Mouse (Mus musculus): ENCODE data around the gene Il1rl2. TPM values are rescaled to one million over a fixed set of nuclear protein-coding genes. Genes with fewer than 3 reads are reported as not detected.

Il1rl2 gene
- total and polyA plus RNA-seq, 3 experiments = 0.04 to 0.08 TPM; not detected in 1

GRCm38 (mm10) chr1:40317657-40318056, 6.8 kb upstream of the Il1rl2 start:
- Histone ChIP-seq H3K79me2 (ENCODE audit: control insufficient read depth, insufficient read depth, low read length, poor library complexity) (no peaks in the 10 kb centered on the region), H3K4me1 (ENCODE audit: control insufficient read depth in 1 of 2, insufficient read depth in 2 of 2, low read length in 2 of 2) (peaks cover 0 to 3% of the 10 kb centered on the region in 2 experiments; a peak in 1 of 4 replicates), H3K9ac (ENCODE audit: control insufficient read depth, low read depth, low read length, poor library complexity, severe bottlenecking) (no peak overlapping the region), H3K27ac (ENCODE audit: control insufficient read depth, low read depth, low read length) (no peak overlapping the region), H3K4me3 (ENCODE audit: control insufficient read depth in 1 of 2, insufficient read depth in 1 of 2, low read depth in 2 of 2, low read length in 2 of 2) (no peak overlapping the region), H3K36me3 (ENCODE audit: control insufficient read depth in 1 of 2, insufficient read depth in 2 of 2, low read length in 2 of 2) (no peaks in the 10 kb centered on the region; a peak in 1 of 4 replicates), H3K9me3 (replicated peaks; ENCODE audit: insufficient read depth, low read length) (no peaks in the 10 kb centered on the region), H3K27me3 (ENCODE audit: control insufficient read depth in 1 of 2, insufficient read depth in 2 of 2, low read length in 2 of 2) (no peaks in the 10 kb centered on the region)
- TF ChIP-seq TBP (IDR thresholded peaks at IDR 0.05; ENCODE audit: low read depth, low read length) (no peak), POLR2A (IDR thresholded peaks at IDR 0.05; ENCODE audit: control insufficient read depth in 1 of 2, insufficient read depth in 1 of 2, low read depth in 1 of 2, low read length in 2 of 2, poor library complexity in 1 of 2) (no peak), POLR2AphosphoS2 (IDR thresholded peaks at IDR 0.05; ENCODE audit: low read length) (no peak), KAT2A (conservative IDR thresholded peaks at IDR 0.05; ENCODE audit: low read depth, low read length) (no peak), ZKSCAN1 (IDR thresholded peaks at IDR 0.05; ENCODE audit: low read depth, low read length) (no peak), MAX (IDR thresholded peaks at IDR 0.05; ENCODE audit: low read length) (no peak), BHLHE40 (IDR thresholded peaks at IDR 0.05; ENCODE audit: borderline replicate concordance, low read depth, low read length) (no peak), CTCF (IDR thresholded peaks at IDR 0.05 in 2 of 3, conservative IDR thresholded peaks at IDR 0.05 in 1 of 3; ENCODE audit: control insufficient read depth in 1 of 3, insufficient read depth in 1 of 3, low read depth in 2 of 3, low read length in 3 of 3, poor library complexity in 1 of 3, severe bottlenecking in 1 of 3) (no peak), ETS1 (IDR thresholded peaks at IDR 0.05; ENCODE audit: low read depth, low read length) (no peak), RAD21 (IDR thresholded peaks at IDR 0.05; ENCODE audit: low read depth, low read length) (no peak), MXI1 (IDR thresholded peaks at IDR 0.05; ENCODE audit: low read depth, low read length) (no peak), GATA1 (IDR thresholded peaks at IDR 0.05; ENCODE audit: low read depth, low read length) (no peak), TCF12 (IDR thresholded peaks at IDR 0.05; ENCODE audit: low read depth, low read length) (no peak), HCFC1 (IDR thresholded peaks at IDR 0.05; ENCODE audit: low read depth, low read length) (no peak), CHD1 (IDR thresholded peaks at IDR 0.05; ENCODE audit: low read depth, low read length) (no peak), MAZ (IDR thresholded peaks at IDR 0.05; ENCODE audit: low read depth, low read length) (no peak), ZC3H11A (IDR thresholded peaks at IDR 0.05; ENCODE audit: low read depth, low read length) (no peak), ZMIZ1 (IDR thresholded peaks at IDR 0.05; ENCODE audit: low read depth, low read length) (no peak)
- no peak for DNase-seq (ENCODE audit: low read depth, low spot score)

GRCm38 (mm10) chr1:40321824-40322223, 2.6 kb upstream of the Il1rl2 start:
- Histone ChIP-seq H3K4me1 (ENCODE audit: control insufficient read depth in 1 of 2, insufficient read depth in 2 of 2, low read length in 2 of 2) (peaks cover 2 to 8% of the 10 kb centered on the region in 2 experiments; a peak in 2 of 4 replicates), H3K36me3 (ENCODE audit: control insufficient read depth in 1 of 2, insufficient read depth in 2 of 2, low read length in 2 of 2) (peaks cover 0 to 4% of the 10 kb centered on the region in 2 experiments; a peak in 2 of 4 replicates), H3K9ac (ENCODE audit: control insufficient read depth, low read depth, low read length, poor library complexity, severe bottlenecking) (no peak overlapping the region), H3K4me3 (ENCODE audit: control insufficient read depth in 1 of 2, insufficient read depth in 1 of 2, low read depth in 2 of 2, low read length in 2 of 2) (no peak overlapping the region), H3K79me2 (ENCODE audit: control insufficient read depth, insufficient read depth, low read length, poor library complexity) (no peaks in the 10 kb centered on the region), H3K27ac (ENCODE audit: control insufficient read depth, low read depth, low read length) (no peak overlapping the region), H3K9me3 (replicated peaks; ENCODE audit: insufficient read depth, low read length) (no peaks in the 10 kb centered on the region), H3K27me3 (ENCODE audit: control insufficient read depth in 1 of 2, insufficient read depth in 2 of 2, low read length in 2 of 2) (no peaks in the 10 kb centered on the region)
- TF ChIP-seq KAT2A (conservative IDR thresholded peaks at IDR 0.05; ENCODE audit: low read depth, low read length) (no peak), USF1 (IDR thresholded peaks at IDR 0.05; ENCODE audit: low read depth, low read length) (no peak), TAL1 (IDR thresholded peaks at IDR 0.05; ENCODE audit: low read length) (no peak), MXI1 (IDR thresholded peaks at IDR 0.05; ENCODE audit: low read depth, low read length) (no peak), ZKSCAN1 (IDR thresholded peaks at IDR 0.05; ENCODE audit: low read depth, low read length) (no peak), GATA1 (IDR thresholded peaks at IDR 0.05; ENCODE audit: low read depth, low read length) (no peak)
- DNase-seq (ENCODE audit: low read depth, low spot score) = peak; percentile 65

Data from MEL (cell line).